Mouse (Mus musculus): Measurements from ENCODE around the gene Arhgef40. TPM values are rescaled to one million over a fixed set of nuclear protein-coding genes. Genes with fewer than 3 reads are reported as not detected.
"Not testable (repeated sequence)": the region's sequence is repeated elsewhere in the genome, so short reads cannot be mapped to it uniquely, and the experiment has no call there.

Arhgef40 gene
- polyA plus RNA-seq, 2 experiments: 143 to 220 TPM

DNA sequence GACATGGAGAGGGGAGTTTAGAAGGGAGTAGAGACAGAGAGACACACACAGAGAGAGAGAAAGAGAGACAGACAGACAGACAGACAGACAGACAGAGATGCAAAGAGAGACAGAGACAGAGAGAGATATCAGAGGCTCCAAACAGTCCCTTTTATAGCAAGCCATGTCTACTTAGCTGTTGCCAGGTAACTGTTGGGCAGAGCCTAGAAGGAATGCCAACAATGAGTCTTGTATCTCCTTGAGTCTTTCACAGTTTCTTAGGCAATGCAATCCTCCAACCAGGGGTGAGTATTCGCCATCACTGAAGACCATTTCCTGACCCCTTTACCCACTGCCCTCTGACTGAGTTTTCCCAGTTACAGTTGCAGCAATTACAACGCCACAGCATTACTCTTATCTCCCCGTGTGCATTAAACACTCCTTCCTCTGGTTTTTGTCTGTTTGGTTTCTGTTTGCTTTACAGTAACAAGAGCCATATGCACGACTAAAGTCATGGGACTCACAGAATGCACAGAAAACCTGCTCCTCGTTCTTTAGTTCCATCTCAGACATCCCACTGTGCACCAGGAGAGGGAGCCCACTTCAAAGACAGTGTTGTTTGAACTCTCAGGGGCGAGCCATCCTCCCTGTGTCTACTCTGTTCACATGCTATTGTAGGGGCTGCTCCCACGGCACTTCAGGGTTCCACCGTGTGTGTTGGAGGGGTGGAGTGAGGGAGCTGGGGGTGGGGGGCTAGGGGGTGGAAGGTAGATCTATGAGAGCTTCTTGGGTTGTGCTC, 60.6 kb downstream of the Arhgef40 start:
- no peak for ATAC-seq (ENCODE audit: low FRiP score, low read depth)
- H3K4me2 ChIP-seq (replicated peaks; ENCODE audit: low read depth, low read length, severe bottlenecking): no peak overlapping the region

DNA sequence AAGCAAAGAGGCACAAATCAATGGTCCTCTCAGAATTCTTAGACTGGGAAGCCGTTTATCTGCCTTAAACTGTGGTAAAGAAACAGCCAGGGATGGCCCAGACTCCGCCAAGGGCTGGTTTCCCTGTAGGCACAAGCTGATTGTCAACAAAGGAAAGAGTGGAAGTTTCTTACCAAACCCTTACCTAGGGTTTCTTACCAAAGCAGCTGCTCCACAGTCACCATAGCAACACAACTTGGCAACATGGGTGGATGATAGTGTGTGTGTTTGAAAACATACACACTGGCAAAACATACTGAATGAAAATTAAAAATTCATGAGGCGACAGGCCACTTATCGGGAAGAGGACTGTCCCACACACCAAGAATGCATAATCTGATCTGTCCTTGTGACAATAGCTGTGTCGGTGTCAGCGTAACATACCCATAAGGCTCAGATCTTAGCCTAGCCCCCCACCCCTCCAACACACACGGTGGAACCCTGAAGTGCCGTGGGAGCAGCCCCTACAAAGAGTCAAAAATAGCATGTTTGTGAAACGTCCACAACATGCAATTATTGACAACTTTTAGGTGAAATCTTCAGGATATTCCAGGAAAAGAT, 61.5 kb downstream of the Arhgef40 start:
- Histone ChIP-seq H3K4me2 (replicated peaks; ENCODE audit: low read depth, low read length, severe bottlenecking) (no peak overlapping the region), H3K9me3 (ENCODE audit: control insufficient read depth, low read length) (no peaks in the 10 kb centered on the region), H3K27ac (replicated peaks; ENCODE audit: low read depth, low read length) (no peak overlapping the region), H3K36me3 (ENCODE audit: control insufficient read depth, insufficient read depth, low read length) (no peaks in the 10 kb centered on the region), H3K27me3 (ENCODE audit: control insufficient read depth, insufficient read depth, low read length) (no peaks in the 10 kb centered on the region), H3K4me1 (ENCODE audit: control insufficient read depth, insufficient read depth, low read length) (0 out of 2 replicates have a peak, but pooled peaks cover 3% of the 10 kb centered on the region), H3K9ac (ENCODE audit: low read depth, low read length, severe bottlenecking) (no peak overlapping the region), H3K4me3 (replicated peaks; ENCODE audit: low read length) (no peak overlapping the region)
- DNase-seq (ENCODE audit: low spot score): no peak
- ATAC-seq (ENCODE audit: low FRiP score, low read depth): no peak
- TF ChIP-seq POLR2A (IDR thresholded peaks at IDR 0.05; ENCODE audit: borderline replicate concordance, extremely low read depth, insufficient read depth, insufficient read length): no peak
- WGBS: 83% methylated on average over 9 of the region's 9 CpGs

More for the DNA sequence above, 60.6 kb downstream of the Arhgef40 start:
- Histone ChIP-seq H3K36me3 (ENCODE audit: control insufficient read depth, insufficient read depth, low read length) (no peaks in the 10 kb centered on the region), H3K27ac (replicated peaks; ENCODE audit: low read depth, low read length) (no peak overlapping the region), H3K9me3 (ENCODE audit: control insufficient read depth, low read length) (no peaks in the 10 kb centered on the region), H3K27me3 (ENCODE audit: control insufficient read depth, insufficient read depth, low read length) (no peaks in the 10 kb centered on the region), H3K4me3 (replicated peaks; ENCODE audit: low read length) (no peak overlapping the region), H3K4me1 (ENCODE audit: control insufficient read depth, insufficient read depth, low read length) (0 out of 2 replicates have a peak, but pooled peaks cover 3% of the 10 kb centered on the region), H3K9ac (ENCODE audit: low read depth, low read length, severe bottlenecking) (no peak overlapping the region)
- WGBS: 8% methylated on average over 8 of the region's 8 CpGs
- TF ChIP-seq POLR2A (IDR thresholded peaks at IDR 0.05; ENCODE audit: borderline replicate concordance, extremely low read depth, insufficient read depth, insufficient read length): no peak
- DNase-seq (ENCODE audit: low spot score): peak; percentile 42

DNA sequence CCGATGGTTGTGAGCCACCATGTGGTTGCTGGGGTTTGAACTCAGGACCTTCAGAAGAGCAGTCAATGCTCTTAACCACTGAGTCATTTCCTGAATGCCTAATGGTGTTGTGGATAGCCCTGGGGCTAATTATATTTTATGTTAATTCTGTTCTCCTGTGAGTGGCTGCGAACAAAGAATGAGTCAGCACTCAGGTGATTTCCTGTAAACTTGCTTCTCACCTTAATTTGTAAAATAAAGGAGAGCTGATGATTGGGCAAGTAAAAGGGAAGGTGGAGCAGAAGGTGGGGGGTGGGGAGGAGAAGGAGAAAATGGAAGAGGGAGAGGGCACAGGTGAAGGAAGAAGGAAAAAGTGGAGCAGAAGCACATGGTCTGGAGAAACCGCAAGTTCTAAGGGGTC, 68.2 kb downstream of the Arhgef40 start:
- H3K9me3 ChIP-seq (ENCODE audit: control insufficient read depth, low read length); H3K4me3 ChIP-seq (replicated peaks; ENCODE audit: low read length); H3K9ac ChIP-seq (ENCODE audit: low read depth, low read length, severe bottlenecking); DNase-seq (ENCODE audit: low spot score); H3K4me2 ChIP-seq (replicated peaks; ENCODE audit: low read depth, low read length, severe bottlenecking); H3K4me1 ChIP-seq (ENCODE audit: control insufficient read depth, insufficient read depth, low read length); H3K27me3 ChIP-seq (ENCODE audit: control insufficient read depth, insufficient read depth, low read length); H3K27ac ChIP-seq (replicated peaks; ENCODE audit: low read depth, low read length); H3K36me3 ChIP-seq (ENCODE audit: control insufficient read depth, insufficient read depth, low read length); ATAC-seq (ENCODE audit: low FRiP score, low read depth): not testable (repeated sequence)
- WGBS: 81% methylated on average over 3 of the region's 3 CpGs

Other genes starting within 250 kb of the Arhgef40 start
- gene Ang4, start 211.1 kb upstream of the Arhgef40 start, polyA plus RNA-seq (2012; rRNA removed): not detected in 2 replicates
- gene Ang4, start 211.1 kb upstream of the Arhgef40 start, polyA plus RNA-seq (2014; fragmentation: Nextera tagmentation; extraction: Ambion mirVana): not detected in 2 replicates
- not detected in 2 replicates for gene AY358078, start 184.7 kb upstream of the Arhgef40 start, polyA plus RNA-seq (2012; rRNA removed)
- gene AY358078, start 184.7 kb upstream of the Arhgef40 start, polyA plus RNA-seq (2014; fragmentation: Nextera tagmentation; extraction: Ambion mirVana): not detected in 2 replicates
- 0.31 and 1.2 TPM in 2 replicates for gene Ear6, start 131.0 kb upstream of the Arhgef40 start, polyA plus RNA-seq (2012; rRNA removed)
- gene Ear6, start 131.0 kb upstream of the Arhgef40 start, polyA plus RNA-seq (2014; fragmentation: Nextera tagmentation; extraction: Ambion mirVana): not detected in 2 replicates
- gene Mettl17, start 99.9 kb upstream of the Arhgef40 start, polyA plus RNA-seq (2012; rRNA removed): 45.9 and 47.9 TPM in 2 replicates
- gene Mettl17, start 99.9 kb upstream of the Arhgef40 start, polyA plus RNA-seq (2014; fragmentation: Nextera tagmentation; extraction: Ambion mirVana): 42.7 and 46.5 TPM in 2 replicates
- gene Slc39a2, start 91.8 kb upstream of the Arhgef40 start, polyA plus RNA-seq (2012; rRNA removed): 3.6 TPM in 2 replicates
- gene Slc39a2, start 91.8 kb upstream of the Arhgef40 start, polyA plus RNA-seq (2014; fragmentation: Nextera tagmentation; extraction: Ambion mirVana): 1.5 TPM in 2 replicates
- 73.9 and 83.1 TPM in 2 replicates for gene Ndrg2, start 70.6 kb upstream of the Arhgef40 start, polyA plus RNA-seq (2012; rRNA removed)
- gene Ndrg2, start 70.6 kb upstream of the Arhgef40 start, polyA plus RNA-seq (2014; fragmentation: Nextera tagmentation; extraction: Ambion mirVana): 52.0 and 54.5 TPM in 2 replicates
- not detected in 2 replicates for gene Tppp2, start 66.3 kb upstream of the Arhgef40 start, polyA plus RNA-seq (2012; rRNA removed)
- not detected in 2 replicates for gene Tppp2, start 66.3 kb upstream of the Arhgef40 start, polyA plus RNA-seq (2014; fragmentation: Nextera tagmentation; extraction: Ambion mirVana)
- gene Rnase13, start 61.9 kb upstream of the Arhgef40 start, polyA plus RNA-seq (2012; rRNA removed): not detected in 2 replicates
- gene Rnase13, start 61.9 kb upstream of the Arhgef40 start, polyA plus RNA-seq (2014; fragmentation: Nextera tagmentation; extraction: Ambion mirVana): not detected in 2 replicates
- 0.99 and 1.3 TPM in 2 replicates for gene Tmem253, start 30.9 kb downstream of the Arhgef40 start, polyA plus RNA-seq (2012; rRNA removed)
- gene Tmem253, start 30.9 kb downstream of the Arhgef40 start, polyA plus RNA-seq (2014; fragmentation: Nextera tagmentation; extraction: Ambion mirVana): 0.28 and 0.81 TPM in 2 replicates
- gene Zfp219, start 36.0 kb downstream of the Arhgef40 start, polyA plus RNA-seq (2012; rRNA removed): 89.4 and 126 TPM in 2 replicates
- gene Zfp219, start 36.0 kb downstream of the Arhgef40 start, polyA plus RNA-seq (2014; fragmentation: Nextera tagmentation; extraction: Ambion mirVana): 30.3 and 37.5 TPM in 2 replicates
- not detected in 2 replicates for gene Olfr221, start 57.7 kb downstream of the Arhgef40 start, polyA plus RNA-seq (2012; rRNA removed)
- gene Olfr221, start 57.7 kb downstream of the Arhgef40 start, polyA plus RNA-seq (2014; fragmentation: Nextera tagmentation; extraction: Ambion mirVana): not detected in 2 replicates
- 386 and 478 TPM in 2 replicates for gene Hnrnpc, start 119.3 kb downstream of the Arhgef40 start, polyA plus RNA-seq (2012; rRNA removed)
- gene Hnrnpc, start 119.3 kb downstream of the Arhgef40 start, polyA plus RNA-seq (2014; fragmentation: Nextera tagmentation; extraction: Ambion mirVana): 526 and 573 TPM in 2 replicates
- 1.1 and 2.1 TPM in 2 replicates for gene Rpgrip1, start 126.0 kb downstream of the Arhgef40 start, polyA plus RNA-seq (2012; rRNA removed)
- gene Rpgrip1, start 126.0 kb downstream of the Arhgef40 start, polyA plus RNA-seq (2014; fragmentation: Nextera tagmentation; extraction: Ambion mirVana): 63.4 and 70.1 TPM in 2 replicates
- 34.5 and 41.5 TPM in 2 replicates for gene Supt16, start 212.7 kb downstream of the Arhgef40 start, polyA plus RNA-seq (2012; rRNA removed)
- 56.0 and 58.7 TPM in 2 replicates for gene Supt16, start 212.7 kb downstream of the Arhgef40 start, polyA plus RNA-seq (2014; fragmentation: Nextera tagmentation; extraction: Ambion mirVana)

Data from limb, embryonic 14.5 days (tissue).